ENCODE assay signal across 8 mouse cellular contexts in genomic region chr7:130572821-130573220, GRCm38 (mm10). TPM values are rescaled to one million over a fixed set of nuclear protein-coding genes. Genes with fewer than 3 reads are reported as not detected.
DNase-seq lines count a peak whose midpoint lies in the region; ATAC-seq and TF ChIP-seq lines count a peak whose summit lies in the region.

Gene Nsmce4a, minus strand, starts transcription at chr7:130573118.

- no peak for TF ChIP-seq CTCF in forebrain, postnatal 0 days (IDR thresholded peaks at IDR 0.05; ENCODE audit: low read depth)

- no peak within 1 kb of the TSS for H3K9ac ChIP-seq in forebrain, postnatal 0 days
- H3K9ac ChIP-seq in hindbrain, embryonic 12.5 days, result no peak within 1 kb of the TSS
- no peak within 1 kb of the TSS for H3K9ac ChIP-seq in liver, embryonic 13.5 days

- no peaks in the 10 kb centered on the region for H3K36me3 ChIP-seq in forebrain, postnatal 0 days (ENCODE audit: insufficient read depth)
- no peaks in the 10 kb centered on the region for H3K36me3 ChIP-seq in hindbrain, embryonic 12.5 days
- no peaks in the 10 kb centered on the region for H3K36me3 ChIP-seq in liver, embryonic 13.5 days

- H3K4me3 ChIP-seq in forebrain, postnatal 0 days (ENCODE audit: low read depth, low read length), result no peak within 1 kb of the TSS
- no peak within 1 kb of the TSS for H3K4me3 ChIP-seq in hindbrain, embryonic 12.5 days
- H3K4me3 ChIP-seq in liver, embryonic 13.5 days (replicated peaks), result no peak within 1 kb of the TSS

- H3K27me3 ChIP-seq in forebrain, postnatal 0 days (ENCODE audit: insufficient read depth, low read length), result no peaks in the 10 kb centered on the region
- H3K27me3 ChIP-seq in hindbrain, embryonic 12.5 days, result no peaks in the 10 kb centered on the region
- H3K27me3 ChIP-seq in liver, embryonic 13.5 days, result no peaks in the 10 kb centered on the region

- no peak for DNase-seq in frontal cortex, postnatal 25 days (ENCODE audit: low spot score in 2 of 2)
- no peak for DNase-seq in adrenal gland, adult 2 months
- DNase-seq in forebrain, postnatal 0 days, result no peak
- no peak for DNase-seq in liver, embryonic 13.5 days
- no peak for DNase-seq in right cerebral cortex, postnatal 14 days
- DNase-seq in adipocyte (ENCODE audit: low spot score), result no peak

- no peak within 1 kb of the TSS for H3K4me2 ChIP-seq in forebrain, postnatal 0 days (ENCODE audit: low read depth)
- H3K4me2 ChIP-seq in hindbrain, embryonic 12.5 days (replicated peaks), result no peak within 1 kb of the TSS
- no peak within 1 kb of the TSS for H3K4me2 ChIP-seq in liver, embryonic 13.5 days

- H3K9me3 ChIP-seq in forebrain, postnatal 0 days (ENCODE audit: low read length), result no peaks in the 10 kb centered on the region
- no peaks in the 10 kb centered on the region for H3K9me3 ChIP-seq in hindbrain, embryonic 12.5 days (replicated peaks)
- no peaks in the 10 kb centered on the region for H3K9me3 ChIP-seq in liver, embryonic 13.5 days (replicated peaks)

- 79% methylated on average over 9 of the region's 11 CpGs for WGBS in forebrain, postnatal 0 days
- WGBS in hindbrain, embryonic 12.5 days, result 77% methylated on average over 11 of the region's 11 CpGs
- 69% methylated on average over 10 of the region's 11 CpGs for WGBS in liver, embryonic 13.5 days (ENCODE audit: insufficient replicate concordance)

- H3K27ac ChIP-seq in forebrain, postnatal 0 days (ENCODE audit: low read depth, low read length), result no peak within 1 kb of the TSS
- no peak within 1 kb of the TSS for H3K27ac ChIP-seq in hindbrain, embryonic 12.5 days
- no peak within 1 kb of the TSS for H3K27ac ChIP-seq in liver, embryonic 13.5 days

- no peaks in the 10 kb centered on the region for H3K4me1 ChIP-seq in forebrain, postnatal 0 days (ENCODE audit: insufficient read depth)
- H3K4me1 ChIP-seq in hindbrain, embryonic 12.5 days, result peaks cover 15% of the 10 kb centered on the region; the same call in 1 of the 2 replicates
- H3K4me1 ChIP-seq in liver, embryonic 13.5 days (replicated peaks), result peaks cover 12% of the 10 kb centered on the region; the same call in 1 of the 2 replicates

- ATAC-seq in frontal cortex, adult (ENCODE audit: low TSS enrichment), result peak; percentile 73
- no peak for ATAC-seq in forebrain, postnatal 0 days
- ATAC-seq in hindbrain, embryonic 12.5 days (ENCODE audit: low FRiP score), result no peak
- no peak for ATAC-seq in liver, embryonic 13.5 days (ENCODE audit: low read depth)

RNA-seq across cellular contexts. Expression of gene Nsmce4a, which starts in this region (rescaled TPM):
- total RNA-seq in adrenal gland, adult 2 months (2021), result 10 to 100 TPM; 54.1 to 68.9 TPM
- polyA plus RNA-seq in adrenal gland, adult 2 months (2012; rRNA removed), result 50.4 and 73.4 TPM in 2 replicates
- total RNA-seq in forebrain, postnatal 0 days (2014; rRNA removed), result 52.5 and 58.6 TPM in 2 replicates
- polyA plus RNA-seq in forebrain, postnatal 0 days (2015; fragmentation: Nextera tagmentation; extraction: Ambion mirVana), result 76.8 and 87.6 TPM in 2 replicates
- 132 and 145 TPM in 2 replicates for polyA plus RNA-seq in hindbrain, embryonic 12.5 days (2016; fragmentation: Nextera tagmentation; extraction: Ambion mirVana)
- polyA plus RNA-seq in liver, embryonic 13.5 days (2015; fragmentation: Nextera tagmentation; extraction: Ambion mirVana), result 115 and 120 TPM in 2 replicates
